Mouse (Mus musculus) central nervous system, embryonic 14 days (tissue): ENCODE data around the gene Fas. TPM values are rescaled to one million over a fixed set of nuclear protein-coding genes. Genes with fewer than 3 reads are reported as not detected.

Source experiments
- polyA plus RNA-seq: library from polyadenylated mRNA; depleted of rRNA; stranded (reverse); fragments of >200 nt; gene quantifications from 2 replicates; pipeline ENCODE4 v1.2.3, GENCODE M21; 2012; rRNA removed

The Fas gene
- 0.44 and 1.5 TPM in 2 replicates for polyA plus RNA-seq

GRCm38 (mm10) chr19:34289948-34290789, at the start of gene Fas:
Gene Fas (plus strand): TSS chr19:34290666.

GRCm38 (mm10) chr19:34254880-34255681, 35.4 kb upstream of the Fas start, which contains the start of gene Acta2:
Gene Acta2 (minus strand): TSS chr19:34255590.

Other genes with a start within 250 kb of the Fas start
- not detected in 2 replicates for gene Lipn, start 223.3 kb upstream of the Fas start, polyA plus RNA-seq
- gene Lipm, start 189.7 kb upstream of the Fas start, polyA plus RNA-seq, result 0.21 TPM in 1 of 2 replicates, not detected in the other
- 0.05 and 0.23 TPM in 2 replicates for gene Ankrd22, start 124.6 kb upstream of the Fas start, polyA plus RNA-seq
- 5.4 and 6.0 TPM in 2 replicates for gene Stambpl1, start 98.4 kb upstream of the Fas start, polyA plus RNA-seq
- gene Acta2, start 35.1 kb upstream of the Fas start, polyA plus RNA-seq, result 20.2 and 64.5 TPM in 2 replicates
- gene Ch25h, start 184.5 kb downstream of the Fas start, polyA plus RNA-seq, result 2.4 and 6.5 TPM in 2 replicates
- gene Lipa, start 236.8 kb downstream of the Fas start, polyA plus RNA-seq, result 16.4 and 22.1 TPM in 2 replicates